Mouse (Mus musculus): ENCODE measurements at regions not wholly inside any gene's neighbourhood (a gene's known extent, or its start where the extent isn't known, plus 50 kb on each side); places are given as distances from the start of the nearest gene placed in this dataset.
A peak's percentile ranks its signal among the peaks of the same experiment; 100 is the strongest.

DNA sequence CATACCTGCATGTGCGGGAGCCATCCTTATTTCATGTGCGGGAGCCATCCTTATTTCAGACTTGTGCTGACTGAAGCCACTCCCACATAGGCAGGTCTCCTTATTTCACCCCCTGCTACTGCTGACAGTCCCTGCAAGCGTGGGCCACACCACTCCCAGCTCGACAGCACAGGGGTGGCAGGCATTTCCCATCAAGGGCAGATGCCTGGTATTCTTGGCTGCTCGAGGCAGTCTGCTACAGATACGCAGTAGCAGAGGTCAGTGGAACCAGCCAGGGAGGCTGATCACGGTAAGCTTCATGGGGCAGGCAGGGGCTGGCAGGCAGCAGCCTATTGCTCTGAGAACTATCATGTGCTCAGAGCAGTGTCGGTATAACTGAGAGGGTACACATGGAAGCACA is 215.6 kb downstream of the Mroh4 start:
- H3K9ac ChIP-seq (ENCODE audit: low read depth, low read length) = no peak overlapping the region
- H3K27ac ChIP-seq (replicated peaks; ENCODE audit: insufficient read depth, low read depth, low read length) = no peak overlapping the region
- H3K36me3 ChIP-seq (ENCODE audit: control insufficient read depth, insufficient read depth, low read length) = no peaks in the 10 kb centered on the region
- no peak for DNase-seq (ENCODE audit: extremely low read depth, low read depth, low spot score)
- WGBS = 70% methylated on average over 8 of the region's 8 CpGs
- H3K4me1 ChIP-seq (ENCODE audit: control insufficient read depth, insufficient read depth, low read length) = no peaks in the 10 kb centered on the region
- H3K27me3 ChIP-seq (ENCODE audit: control insufficient read depth, insufficient read depth, low read length) = no peaks in the 10 kb centered on the region
- TF ChIP-seq POLR2A (IDR thresholded peaks at IDR 0.05; ENCODE audit: extremely low read depth, insufficient read depth, low read length) (no peak), CTCF (IDR thresholded peaks at IDR 0.05; ENCODE audit: low read depth, low read length) (no peak)
- H3K4me3 ChIP-seq (ENCODE audit: insufficient read depth, low read depth, low read length) = no peak overlapping the region
- no peaks in the 10 kb centered on the region for H3K79me2 ChIP-seq (ENCODE audit: control insufficient read depth, insufficient read depth, low read length)

DNA sequence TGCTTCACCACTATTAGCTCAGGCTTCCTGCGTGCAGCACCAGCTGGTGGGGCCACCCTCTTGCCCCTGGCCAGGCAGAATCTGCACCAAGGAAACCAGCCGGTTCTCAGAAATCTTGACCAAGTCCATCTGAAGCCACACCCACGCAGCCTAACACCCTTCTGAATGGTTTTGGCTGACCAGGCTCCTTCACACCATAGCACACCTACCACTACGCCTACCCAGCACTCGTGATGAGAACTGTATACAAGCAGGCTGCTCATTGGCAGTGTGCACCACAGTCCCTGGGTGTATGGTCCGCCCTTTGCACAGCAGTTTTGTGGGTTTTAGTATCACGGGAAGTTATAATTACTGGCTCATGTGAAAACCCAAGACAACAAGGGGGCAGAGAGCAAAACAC is 217.5 kb downstream of the Mroh4 start:
- H3K27ac ChIP-seq (replicated peaks; ENCODE audit: insufficient read depth, low read depth, low read length) = no peak overlapping the region
- DNase-seq (ENCODE audit: extremely low read depth, low read depth, low spot score) = no peak
- H3K4me3 ChIP-seq (ENCODE audit: insufficient read depth, low read depth, low read length) = no peak overlapping the region
- H3K9ac ChIP-seq (ENCODE audit: low read depth, low read length) = no peak overlapping the region
- H3K79me2 ChIP-seq (ENCODE audit: control insufficient read depth, insufficient read depth, low read length) = no peaks in the 10 kb centered on the region
- 77% methylated on average over 7 of the region's 7 CpGs for WGBS
- TF ChIP-seq POLR2A (IDR thresholded peaks at IDR 0.05; ENCODE audit: extremely low read depth, insufficient read depth, low read length) (no peak), CTCF (IDR thresholded peaks at IDR 0.05; ENCODE audit: low read depth, low read length) (no peak)
- H3K36me3 ChIP-seq (ENCODE audit: control insufficient read depth, insufficient read depth, low read length) = no peaks in the 10 kb centered on the region
- H3K4me1 ChIP-seq (ENCODE audit: control insufficient read depth, insufficient read depth, low read length) = no peaks in the 10 kb centered on the region
- no peaks in the 10 kb centered on the region for H3K27me3 ChIP-seq (ENCODE audit: control insufficient read depth, insufficient read depth, low read length)

DNA sequence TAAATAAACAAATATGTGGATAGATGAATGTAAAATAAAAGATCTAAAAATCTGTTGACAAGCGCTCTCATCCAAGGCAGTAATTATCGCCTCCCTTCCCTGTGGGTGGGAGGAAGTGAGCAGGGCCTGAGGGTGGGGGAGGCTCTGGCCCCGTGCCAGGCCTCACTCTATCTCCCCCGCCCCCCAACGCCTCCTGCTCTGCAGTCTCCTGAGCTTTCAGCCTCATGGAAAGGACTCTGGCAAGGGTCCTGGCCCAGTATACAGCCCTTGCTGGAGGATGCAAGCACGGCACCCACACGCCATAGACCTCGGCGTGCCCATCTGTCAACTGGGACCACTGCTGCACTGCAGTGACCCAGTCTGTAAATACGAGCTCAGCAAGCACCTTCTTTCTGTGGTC is 222.9 kb downstream of the Mroh4 start:
- no peak overlapping the region for H3K4me3 ChIP-seq (ENCODE audit: insufficient read depth, low read depth, low read length)
- H3K36me3 ChIP-seq (ENCODE audit: control insufficient read depth, insufficient read depth, low read length) = no peaks in the 10 kb centered on the region
- no peak for DNase-seq (ENCODE audit: extremely low read depth, low read depth, low spot score)
- no peaks in the 10 kb centered on the region for H3K79me2 ChIP-seq (ENCODE audit: control insufficient read depth, insufficient read depth, low read length)
- H3K27ac ChIP-seq (replicated peaks; ENCODE audit: insufficient read depth, low read depth, low read length) = no peak overlapping the region
- H3K9ac ChIP-seq (ENCODE audit: low read depth, low read length) = no peak overlapping the region
- 59% methylated on average over 10 of the region's 10 CpGs for WGBS
- no peak for TF ChIP-seq CTCF (IDR thresholded peaks at IDR 0.05; ENCODE audit: low read depth, low read length)
- no peak for TF ChIP-seq POLR2A (IDR thresholded peaks at IDR 0.05; ENCODE audit: extremely low read depth, insufficient read depth, low read length)
- no peaks in the 10 kb centered on the region for H3K4me1 ChIP-seq (ENCODE audit: control insufficient read depth, insufficient read depth, low read length)
- H3K27me3 ChIP-seq (ENCODE audit: control insufficient read depth, insufficient read depth, low read length) = no peaks in the 10 kb centered on the region

- H3K27ac ChIP-seq (replicated peaks; ENCODE audit: insufficient read depth, low read depth, low read length) = no peak overlapping the region
- no peaks in the 10 kb centered on the region for H3K79me2 ChIP-seq (ENCODE audit: control insufficient read depth, insufficient read depth, low read length)
- no peaks in the 10 kb centered on the region for H3K36me3 ChIP-seq (ENCODE audit: control insufficient read depth, insufficient read depth, low read length)
- WGBS = 68% methylated on average over 3 of the region's 3 CpGs
- H3K27me3 ChIP-seq (ENCODE audit: control insufficient read depth, insufficient read depth, low read length) = no peaks in the 10 kb centered on the region
- H3K4me1 ChIP-seq (ENCODE audit: control insufficient read depth, insufficient read depth, low read length) = no peaks in the 10 kb centered on the region
- H3K9ac ChIP-seq (ENCODE audit: low read depth, low read length) = no peak overlapping the region
- TF ChIP-seq CTCF (IDR thresholded peaks at IDR 0.05; ENCODE audit: low read depth, low read length) = no peak
- no peak for TF ChIP-seq POLR2A (IDR thresholded peaks at IDR 0.05; ENCODE audit: extremely low read depth, insufficient read depth, low read length)
- no peak for DNase-seq (ENCODE audit: extremely low read depth, low read depth, low spot score)
- no peak overlapping the region for H3K4me3 ChIP-seq (ENCODE audit: insufficient read depth, low read depth, low read length)
Measured at GRCm38 (mm10) chr15:74412261-74412660, 223.9 kb downstream of the Mroh4 start.

DNA sequence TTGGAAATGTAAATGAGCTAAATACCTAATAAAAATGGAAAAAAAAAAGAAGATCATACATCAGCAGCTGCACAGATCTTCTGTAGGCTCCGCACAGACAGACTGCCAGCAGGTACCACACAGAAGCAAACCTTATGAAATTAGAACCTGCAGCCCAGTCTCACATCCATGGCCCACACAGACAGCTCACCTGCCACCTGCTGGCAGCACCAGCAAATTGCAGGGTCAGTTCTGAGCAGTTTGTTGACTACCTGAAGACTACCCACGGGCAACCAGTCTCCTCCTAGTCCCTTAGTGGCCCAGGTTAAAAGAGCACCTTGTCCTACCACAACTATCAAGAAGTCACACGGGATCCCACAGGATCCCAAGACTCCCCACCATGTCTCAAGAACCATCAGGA is 225.1 kb downstream of the Mroh4 start:
- Histone ChIP-seq H3K4me1 (ENCODE audit: control insufficient read depth, insufficient read depth, low read length) (no peaks in the 10 kb centered on the region), H3K27me3 (ENCODE audit: control insufficient read depth, insufficient read depth, low read length) (no peaks in the 10 kb centered on the region), H3K27ac (replicated peaks; ENCODE audit: insufficient read depth, low read depth, low read length) (no peak overlapping the region), H3K4me3 (ENCODE audit: insufficient read depth, low read depth, low read length) (no peak overlapping the region), H3K36me3 (ENCODE audit: control insufficient read depth, insufficient read depth, low read length) (no peaks in the 10 kb centered on the region), H3K79me2 (ENCODE audit: control insufficient read depth, insufficient read depth, low read length) (no peaks in the 10 kb centered on the region), H3K9ac (ENCODE audit: low read depth, low read length) (no peak overlapping the region)
- WGBS = 64% methylated on average over 3 of the region's 3 CpGs
- DNase-seq (ENCODE audit: extremely low read depth, low read depth, low spot score) = peak; percentile 20
- TF ChIP-seq CTCF (IDR thresholded peaks at IDR 0.05; ENCODE audit: low read depth, low read length) = peak; percentile 85
- TF ChIP-seq POLR2A (IDR thresholded peaks at IDR 0.05; ENCODE audit: extremely low read depth, insufficient read depth, low read length) = no peak

DNA sequence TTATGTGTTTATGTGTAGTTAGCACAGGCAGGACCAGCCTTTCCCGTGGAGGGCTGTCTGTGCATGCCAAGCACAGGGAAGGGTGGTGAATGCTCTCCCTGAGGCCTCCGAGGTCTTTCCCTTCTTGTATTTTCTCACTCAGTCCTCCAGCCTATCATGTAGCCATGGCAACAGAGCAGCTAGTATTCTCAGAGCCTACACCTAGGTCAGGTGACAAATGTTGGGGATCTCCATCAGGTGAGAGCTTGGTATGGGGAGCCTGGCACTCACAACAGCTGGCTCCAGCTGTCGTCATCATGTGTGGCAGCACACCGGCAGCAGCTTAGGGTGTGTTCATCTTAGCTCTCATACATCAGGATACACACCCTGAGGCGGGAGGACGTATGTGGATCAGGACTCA is 231.3 kb downstream of the Mroh4 start:
- WGBS = 65% methylated on average over 6 of the region's 6 CpGs
- no peak overlapping the region for H3K4me3 ChIP-seq (ENCODE audit: insufficient read depth, low read depth, low read length)
- H3K79me2 ChIP-seq (ENCODE audit: control insufficient read depth, insufficient read depth, low read length) = no peaks in the 10 kb centered on the region
- DNase-seq (ENCODE audit: extremely low read depth, low read depth, low spot score) = no peak
- TF ChIP-seq CTCF (IDR thresholded peaks at IDR 0.05; ENCODE audit: low read depth, low read length) (no peak), POLR2A (IDR thresholded peaks at IDR 0.05; ENCODE audit: extremely low read depth, insufficient read depth, low read length) (no peak)
- no peaks in the 10 kb centered on the region for H3K4me1 ChIP-seq (ENCODE audit: control insufficient read depth, insufficient read depth, low read length)
- no peaks in the 10 kb centered on the region for H3K27me3 ChIP-seq (ENCODE audit: control insufficient read depth, insufficient read depth, low read length)
- H3K27ac ChIP-seq (replicated peaks; ENCODE audit: insufficient read depth, low read depth, low read length) = no peak overlapping the region
- no peaks in the 10 kb centered on the region for H3K36me3 ChIP-seq (ENCODE audit: control insufficient read depth, insufficient read depth, low read length)
- H3K9ac ChIP-seq (ENCODE audit: low read depth, low read length) = no peak overlapping the region
